Mouse (Mus musculus) lung, embryonic 15.5 days (tissue): Measurements from ENCODE around the gene Sufu. TPM values are rescaled to one million over a fixed set of nuclear protein-coding genes. Genes with fewer than 3 reads are reported as not detected.

Experiments used
- ATAC-seq: fragments of 200-750 bp; cut with Nextera tagmentation; 2 replicates; pipeline ENCODE4 v1.8.0; 2017; ENCODE audit warnings: moderate number of reproducible peaks, borderline replicate concordance; ENCODE audit not compliant: low FRiP score, low TSS enrichment; ENCODE audit errors: extremely low read depth
- H3K27ac ChIP-seq: fragments of 300-500 bp; sonication (generic); 2 replicates; pipeline ENCODE4 v1.5.1; 2015; ENCODE audit warnings: moderate library complexity, mild to moderate bottlenecking, inconsistent platforms
- H3K27me3 ChIP-seq: fragments of 300-500 bp; sonication (generic); 2 replicates; pipeline ENCODE4 v1.6.1; 2015; ENCODE audit warnings: inconsistent platforms
- H3K36me3 ChIP-seq: fragments of 300-500 bp; sonication (generic); 2 replicates; pipeline ENCODE4 v1.6.1; 2015; ENCODE audit warnings: inconsistent platforms
- H3K4me1 ChIP-seq: fragments of 300-500 bp; sonication (generic); 2 replicates; pipeline ENCODE4 v1.6.1; 2015; ENCODE audit warnings: inconsistent platforms
- H3K4me2 ChIP-seq: fragments of 300-500 bp; sonication (generic); 2 replicates; pipeline ENCODE4 v1.6.1; 2015; ENCODE audit warnings: inconsistent platforms, mild to moderate bottlenecking, moderate library complexity
- H3K4me3 ChIP-seq: fragments of 300-500 bp; sonication (generic); 2 replicates; pipeline ENCODE4 v1.5.1; 2015; ENCODE audit warnings: mild to moderate bottlenecking, inconsistent platforms
- H3K9ac ChIP-seq: fragments of 300-500 bp; sonication (generic); 2 replicates; pipeline ENCODE4 v1.6.1; 2015; ENCODE audit warnings: inconsistent platforms
- H3K9me3 ChIP-seq: fragments of 300-500 bp; sonication (generic); 2 replicates; pipeline ENCODE4 v1.6.1; 2016; ENCODE audit warnings: inconsistent platforms
- WGBS: fragments of 180-500 bp; shearing (Covaris S2); methylation state at CpG from one replicate; pipeline ENCODE4 v1.1.7; 2015; 5-methylcytosine and 5-hydroxymethylcytosine counted together
- polyA plus RNA-seq: library from polyadenylated mRNA; unstranded; fragments of >200 nt; fragmentation: Nextera tagmentation; extraction: Ambion mirVana; gene quantifications from 2 replicates; pipeline ENCODE4 v1.2.1, GENCODE M21; 2015

The Sufu gene
- polyA plus RNA-seq, 1 experiment from 2014 or later = 34.5 TPM

DNA sequence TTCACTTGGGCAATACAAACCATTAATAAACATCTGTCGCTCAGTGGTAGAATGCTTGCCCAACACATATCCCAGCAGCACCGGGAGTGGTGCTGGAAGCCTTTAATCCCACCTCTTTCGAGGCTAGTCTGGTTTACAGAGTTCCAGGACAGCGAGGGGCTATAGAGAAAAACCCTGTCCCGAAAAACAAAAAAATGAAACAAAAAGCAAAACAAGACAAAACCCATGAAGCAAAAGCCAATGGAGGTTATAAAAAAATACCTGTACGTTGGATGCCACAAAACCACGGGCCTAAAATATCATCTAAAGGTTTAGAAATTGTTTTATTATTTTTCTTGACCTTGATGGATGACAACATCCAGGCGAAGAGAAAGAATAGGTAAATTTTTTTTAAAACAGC, 587 bp upstream of the Sufu start:
- Histone ChIP-seq H3K9ac (peak overlapping the region; percentile 70), H3K36me3 (peaks cover 3% of the 10 kb centered on the region; the same call in 1 of the 2 replicates), H3K9me3 (no peaks in the 10 kb centered on the region), H3K27ac (peak overlapping the region; percentile 51; the same call in 1 of the 2 replicates), H3K27me3 (no peaks in the 10 kb centered on the region), H3K4me2 (peak overlapping the region; percentile 90), H3K4me1 (peaks cover 53% of the 10 kb centered on the region), H3K4me3 (peak overlapping the region; percentile 76)
- ATAC-seq = no peak
- WGBS = 11% methylated on average over 8 of the region's 8 CpGs

DNA sequence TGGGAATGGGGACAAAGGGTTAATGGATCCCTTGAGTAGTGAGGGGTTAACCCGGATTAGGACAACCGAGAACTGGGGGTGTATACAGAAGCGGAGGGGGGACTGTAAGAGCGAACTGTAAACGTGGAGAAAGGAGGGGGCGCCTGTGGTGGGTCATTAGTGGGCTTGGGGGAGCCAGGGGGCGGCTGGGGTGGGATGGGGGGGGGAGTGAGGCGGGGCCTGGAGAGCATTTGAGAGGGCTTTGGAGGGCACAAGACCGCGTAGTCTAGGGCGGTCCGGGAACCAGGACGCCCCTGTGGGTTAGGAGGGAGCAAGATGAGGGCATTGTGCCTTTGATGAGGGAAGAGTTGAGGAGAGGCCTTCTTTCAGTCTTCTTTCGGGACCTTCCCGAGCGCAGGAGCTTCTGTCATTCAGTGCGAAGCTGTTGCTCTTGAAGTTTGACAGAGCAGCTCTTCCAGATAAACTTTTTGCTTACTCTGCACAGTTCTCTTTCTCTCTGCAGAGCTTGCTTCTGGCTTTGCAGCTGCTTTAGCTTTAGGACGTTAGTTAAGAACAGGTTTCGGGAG, 823 bp downstream of the Sufu start:
- H3K27ac ChIP-seq = peak overlapping the region; percentile 86
- H3K36me3 ChIP-seq = peaks cover 7% of the 10 kb centered on the region; the same call in 1 of the 2 replicates
- H3K9me3 ChIP-seq = no peaks in the 10 kb centered on the region
- peak overlapping the region; percentile 76 for H3K9ac ChIP-seq
- WGBS = 2% methylated on average over 18 of the region's 19 CpGs
- no peaks in the 10 kb centered on the region for H3K27me3 ChIP-seq
- ATAC-seq = no peak
- H3K4me2 ChIP-seq = peak overlapping the region; percentile 80
- H3K4me3 ChIP-seq = peak overlapping the region; percentile 80
- H3K4me1 ChIP-seq = peaks cover 51% of the 10 kb centered on the region

DNA sequence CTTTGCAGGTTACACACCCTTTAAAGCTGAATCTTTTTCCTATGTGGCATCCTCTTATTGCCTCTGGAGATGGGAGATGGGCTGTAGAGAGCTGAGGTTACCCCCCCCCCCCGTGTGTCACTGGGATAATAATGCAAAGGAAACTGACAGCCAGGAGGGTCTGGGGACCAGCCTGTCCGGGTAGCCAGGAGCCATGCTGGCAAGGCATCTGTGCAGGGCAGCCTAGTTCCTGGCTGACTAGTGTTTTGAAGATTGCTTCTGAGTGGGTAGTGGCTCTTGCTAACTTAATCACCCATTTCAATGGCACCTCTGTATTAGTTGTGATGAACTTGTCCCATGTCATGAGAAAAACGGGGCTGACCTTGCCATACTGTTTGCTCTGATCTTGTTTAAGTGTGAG, 1.7 kb downstream of the Sufu start:
- no peaks in the 10 kb centered on the region for H3K27me3 ChIP-seq
- H3K4me1 ChIP-seq = peaks cover 49% of the 10 kb centered on the region
- ATAC-seq = no peak
- H3K27ac ChIP-seq = no peak overlapping the region
- peak overlapping the region; percentile 76; the same call in 1 of the 2 replicates for H3K9ac ChIP-seq
- peak overlapping the region; percentile 80 for H3K4me2 ChIP-seq
- peaks cover 15% of the 10 kb centered on the region for H3K36me3 ChIP-seq
- H3K4me3 ChIP-seq = peak overlapping the region; percentile 80
- WGBS = 33% methylated on average over 3 of the region's 3 CpGs
- H3K9me3 ChIP-seq = no peaks in the 10 kb centered on the region

DNA sequence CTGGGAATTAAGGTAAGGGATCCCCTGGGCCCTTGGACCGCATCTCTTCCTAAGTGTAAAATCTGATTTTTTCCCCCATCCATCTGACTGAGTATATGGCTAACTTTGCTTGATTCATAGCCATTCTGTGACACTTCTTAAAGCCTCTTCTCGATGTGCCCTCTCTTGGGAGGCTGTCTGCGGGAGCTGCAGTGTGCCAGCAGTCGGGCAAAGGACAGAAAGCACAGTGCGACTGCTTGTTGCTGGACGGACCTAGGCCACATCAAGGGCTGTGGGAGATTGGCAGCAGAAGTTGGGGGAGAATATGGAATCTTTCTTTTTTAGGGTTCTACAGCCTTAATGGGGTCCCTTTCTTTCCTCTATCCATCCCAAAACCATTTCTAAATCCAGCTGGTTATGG, 2.7 kb downstream of the Sufu start:
- Histone ChIP-seq H3K9me3 (no peaks in the 10 kb centered on the region), H3K4me2 (peak overlapping the region; percentile 14; the same call in 1 of the 2 replicates), H3K4me3 (no peak overlapping the region), H3K27ac (no peak overlapping the region), H3K36me3 (peaks cover 24% of the 10 kb centered on the region), H3K9ac (no peak overlapping the region), H3K27me3 (no peaks in the 10 kb centered on the region), H3K4me1 (peaks cover 39% of the 10 kb centered on the region)
- ATAC-seq = no peak
- 74% methylated on average over 6 of the region's 6 CpGs for WGBS

DNA sequence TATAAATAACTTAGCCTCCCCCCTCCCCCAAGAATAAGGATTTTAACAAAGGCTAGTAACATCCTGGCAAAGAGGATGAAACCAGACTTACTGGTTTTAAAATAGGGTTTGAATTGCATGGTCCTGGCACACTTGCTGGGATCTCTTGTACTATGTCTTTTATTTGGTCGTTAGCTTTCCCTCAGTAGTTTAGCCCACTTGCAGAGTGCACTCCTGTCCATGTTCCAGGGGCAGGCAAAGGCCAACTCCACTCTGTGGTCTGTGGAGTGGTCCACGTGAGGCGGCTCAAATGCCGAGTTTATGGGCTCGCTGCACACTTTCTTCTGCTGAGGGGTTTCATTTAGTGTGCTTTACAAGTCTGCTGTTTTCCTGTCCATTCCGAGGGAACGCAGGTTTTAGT, 3.2 kb downstream of the Sufu start:
- no peaks in the 10 kb centered on the region for H3K9me3 ChIP-seq
- peaks cover 35% of the 10 kb centered on the region for H3K4me1 ChIP-seq
- H3K9ac ChIP-seq = no peak overlapping the region
- peaks cover 28% of the 10 kb centered on the region for H3K36me3 ChIP-seq
- 61% methylated on average over 7 of the region's 7 CpGs for WGBS
- no peak overlapping the region for H3K4me2 ChIP-seq
- H3K27ac ChIP-seq = no peak overlapping the region
- H3K27me3 ChIP-seq = no peaks in the 10 kb centered on the region
- H3K4me3 ChIP-seq = no peak overlapping the region
- ATAC-seq = no peak

DNA sequence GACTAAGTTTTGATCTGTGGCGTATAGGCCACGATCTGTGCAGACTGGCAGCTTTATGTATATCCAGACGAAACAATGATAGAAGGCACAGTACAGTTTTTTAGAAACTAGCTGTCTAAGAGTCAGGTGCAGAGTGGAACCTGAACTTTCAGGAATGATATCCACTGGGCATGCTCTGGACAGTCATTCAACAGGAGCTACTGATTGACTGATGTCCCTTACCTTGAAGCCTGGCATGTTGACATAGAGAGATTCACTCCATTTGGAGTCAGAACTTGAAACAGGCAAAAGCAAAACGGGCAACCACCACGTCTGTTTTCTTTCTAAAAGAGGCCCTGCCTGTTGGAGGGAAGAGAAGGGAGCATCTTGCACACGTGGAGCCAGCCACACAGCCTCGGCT, 3.9 kb downstream of the Sufu start:
- 83% methylated on average over 7 of the region's 7 CpGs for WGBS
- no peaks in the 10 kb centered on the region for H3K9me3 ChIP-seq
- no peak overlapping the region for H3K27ac ChIP-seq
- H3K4me3 ChIP-seq = no peak overlapping the region
- peaks cover 35% of the 10 kb centered on the region for H3K4me1 ChIP-seq
- peaks cover 35% of the 10 kb centered on the region for H3K36me3 ChIP-seq
- H3K4me2 ChIP-seq = no peak overlapping the region
- H3K27me3 ChIP-seq = no peaks in the 10 kb centered on the region
- H3K9ac ChIP-seq = no peak overlapping the region
- ATAC-seq = no peak

DNA sequence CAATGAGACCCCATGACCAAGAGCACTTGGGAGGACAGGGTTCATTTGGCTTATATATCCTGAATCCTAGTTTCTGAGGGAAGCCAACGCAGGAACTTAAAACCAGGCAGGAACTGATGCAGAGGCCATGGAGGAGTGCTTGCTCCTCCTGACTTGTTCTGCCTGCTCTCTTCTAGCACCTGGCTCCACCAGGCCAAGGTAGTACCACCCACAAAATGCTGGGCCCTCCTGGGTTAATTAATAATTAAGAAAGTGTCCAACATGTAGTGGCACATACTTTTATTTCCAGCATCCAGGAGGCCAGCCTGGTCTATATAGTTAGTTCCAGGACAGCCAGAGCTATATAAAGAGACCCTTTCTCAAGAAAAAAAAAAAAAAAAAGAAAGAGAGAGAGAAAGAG, 7.3 kb downstream of the Sufu start:
- H3K9ac ChIP-seq = no peak overlapping the region
- no peak overlapping the region for H3K4me3 ChIP-seq
- no peaks in the 10 kb centered on the region for H3K9me3 ChIP-seq
- H3K4me2 ChIP-seq = no peak overlapping the region
- no peak overlapping the region for H3K27ac ChIP-seq
- WGBS = 91% methylated on average over 1 of the region's 1 CpGs
- peaks cover 50% of the 10 kb centered on the region for H3K36me3 ChIP-seq
- no peaks in the 10 kb centered on the region for H3K27me3 ChIP-seq
- peaks cover 14% of the 10 kb centered on the region for H3K4me1 ChIP-seq
- ATAC-seq = no peak

DNA sequence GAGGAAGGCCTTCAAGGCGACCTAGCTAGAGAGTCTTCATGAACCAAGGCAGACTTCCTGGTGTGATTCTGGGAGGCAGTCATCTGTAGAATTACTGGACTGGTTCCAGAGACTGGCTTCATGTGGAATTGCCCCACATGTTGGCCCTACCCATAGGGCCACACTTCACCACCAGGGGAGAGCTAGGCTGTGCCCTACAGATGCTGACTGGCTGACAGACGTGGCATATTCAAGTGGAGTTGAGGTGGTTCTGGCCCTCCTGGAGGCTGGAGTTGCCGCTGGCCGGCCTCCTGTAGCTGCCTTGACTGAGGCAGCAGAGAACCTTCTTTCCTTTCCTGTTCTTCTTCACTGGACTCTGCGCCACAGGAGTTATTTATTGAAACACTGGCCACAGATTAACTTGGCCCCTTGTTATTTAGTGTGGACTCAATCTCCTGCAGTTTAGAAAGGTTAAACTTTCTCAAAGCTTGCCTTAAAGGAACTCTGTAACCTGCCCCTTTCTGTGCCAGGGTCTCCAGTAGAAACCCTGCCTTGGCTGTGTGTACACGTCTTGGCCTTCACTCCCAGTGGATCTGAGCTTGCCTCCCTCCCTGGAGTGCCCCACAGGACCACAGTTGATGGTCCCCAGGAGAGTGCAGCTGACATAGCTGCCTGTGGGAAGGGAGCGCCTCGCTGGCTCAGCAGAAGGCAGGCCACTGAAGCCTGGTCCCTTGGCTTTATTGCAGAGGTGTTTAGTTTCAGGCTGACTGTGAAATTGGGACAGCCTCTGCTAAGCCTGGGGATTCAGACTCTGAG, 10.1 kb downstream of the Sufu start:
- ATAC-seq = no peak
- H3K36me3 ChIP-seq = peaks cover 47% of the 10 kb centered on the region
- no peaks in the 10 kb centered on the region for H3K9me3 ChIP-seq
- WGBS = 75% methylated on average over 8 of the region's 8 CpGs
- H3K9ac ChIP-seq = no peak overlapping the region
- H3K4me1 ChIP-seq = 0 out of 2 replicates have a peak, but pooled peaks cover 10% of the 10 kb centered on the region
- H3K4me2 ChIP-seq = no peak overlapping the region
- H3K27me3 ChIP-seq = no peaks in the 10 kb centered on the region
- H3K4me3 ChIP-seq = no peak overlapping the region
- H3K27ac ChIP-seq = no peak overlapping the region

DNA sequence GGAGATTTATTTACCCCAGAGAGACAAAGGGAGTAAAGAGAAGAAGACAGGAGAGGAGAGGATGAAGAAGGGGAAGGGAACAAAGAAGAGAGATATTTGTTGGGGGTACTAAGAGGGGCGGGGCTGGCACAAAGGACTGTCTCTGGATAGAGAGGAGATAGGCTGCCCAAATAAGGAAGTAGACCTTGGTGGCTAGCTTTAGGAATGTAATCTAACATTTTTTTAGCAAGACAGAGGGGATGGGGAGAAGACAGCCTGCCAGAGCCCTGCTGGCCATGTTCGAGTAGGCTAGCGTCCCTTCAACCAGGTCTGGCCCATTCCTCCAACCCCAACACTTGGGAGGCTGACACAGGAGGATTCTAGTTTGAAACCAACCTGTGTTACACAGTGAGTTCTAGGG, 12.8 kb downstream of the Sufu start:
- no peak for ATAC-seq
- H3K4me2 ChIP-seq = no peak overlapping the region
- no peak overlapping the region for H3K27ac ChIP-seq

DNA sequence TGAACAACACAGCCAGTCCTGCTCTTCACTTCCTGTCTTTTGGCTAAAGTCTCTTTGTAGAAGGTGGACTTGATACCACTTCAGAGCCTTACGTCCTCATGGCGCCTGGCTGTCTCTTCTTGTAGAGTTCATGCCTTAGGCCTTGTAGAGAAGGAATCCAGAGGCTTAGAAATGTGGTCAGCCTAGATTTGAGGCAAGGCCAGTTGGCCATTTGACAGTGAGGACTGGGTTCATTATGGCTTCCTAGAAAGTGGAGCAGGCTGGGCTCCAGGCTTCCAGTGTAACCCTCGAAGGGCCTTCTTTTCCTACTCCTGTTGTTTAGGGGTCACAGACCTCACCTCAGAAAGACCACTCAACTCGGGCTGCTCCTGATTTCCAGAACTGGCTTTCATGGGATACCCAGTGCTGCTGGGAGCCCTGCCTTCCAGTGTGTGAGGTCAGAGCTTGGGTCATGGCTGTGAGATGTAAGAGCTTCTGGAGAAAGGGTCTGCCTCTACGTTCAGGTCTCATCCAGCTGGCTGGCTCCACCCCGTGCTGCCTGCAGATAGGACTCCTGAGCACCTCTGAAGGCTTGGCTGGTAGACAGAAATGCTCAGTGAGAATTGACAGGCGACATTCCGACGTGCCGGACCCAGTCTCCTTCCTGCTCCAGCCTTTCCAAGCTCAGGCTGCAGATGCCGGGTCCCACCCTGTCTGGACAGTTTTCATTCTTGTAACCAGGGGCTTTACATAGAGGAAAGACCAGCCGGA, 15.5 kb downstream of the Sufu start:
- Histone ChIP-seq H3K9ac (no peak overlapping the region), H3K27ac (no peak overlapping the region), H3K4me2 (no peak overlapping the region), H3K4me1 (0 out of 2 replicates have a peak, but pooled peaks cover 10% of the 10 kb centered on the region), H3K4me3 (no peak overlapping the region), H3K9me3 (no peaks in the 10 kb centered on the region), H3K27me3 (no peaks in the 10 kb centered on the region), H3K36me3 (peaks cover 8% of the 10 kb centered on the region)
- no peak for ATAC-seq
- WGBS = 79% methylated on average over 12 of the region's 12 CpGs

More for the DNA sequence above, 12.8 kb downstream of the Sufu start:
- Histone ChIP-seq H3K27me3 (no peaks in the 10 kb centered on the region), H3K9ac (no peak overlapping the region), H3K36me3 (peaks cover 29% of the 10 kb centered on the region), H3K4me1 (0 out of 2 replicates have a peak, but pooled peaks cover 10% of the 10 kb centered on the region), H3K4me3 (no peak overlapping the region), H3K9me3 (no peaks in the 10 kb centered on the region)
- WGBS = 67% methylated on average over 3 of the region's 3 CpGs

DNA sequence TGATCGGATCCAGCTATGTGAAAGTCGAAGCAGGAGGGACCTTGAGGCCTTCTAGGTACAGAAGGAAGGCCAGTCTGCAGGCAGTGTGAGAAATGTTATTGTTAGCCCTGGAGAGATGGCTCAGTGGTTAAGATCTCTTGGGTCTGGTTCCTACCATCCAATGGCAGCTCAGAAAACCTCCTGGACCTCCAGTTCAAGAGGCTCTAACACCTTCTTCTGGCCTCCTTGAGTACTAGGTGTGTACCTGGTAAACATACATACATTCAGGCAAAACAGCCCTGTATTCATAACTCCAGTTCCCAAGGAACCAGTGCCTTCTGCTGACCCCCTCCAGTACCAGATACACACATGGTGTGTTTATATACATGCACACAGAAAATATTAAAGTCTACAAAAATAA, 17.3 kb downstream of the Sufu start:
- H3K4me3 ChIP-seq = no peak overlapping the region
- no peaks in the 10 kb centered on the region for H3K27me3 ChIP-seq
- ATAC-seq = no peak
- no peak overlapping the region for H3K9ac ChIP-seq
- H3K9me3 ChIP-seq = no peaks in the 10 kb centered on the region
- H3K36me3 ChIP-seq = peaks cover 4% of the 10 kb centered on the region; the same call in 1 of the 2 replicates
- no peak overlapping the region for H3K27ac ChIP-seq
- H3K4me2 ChIP-seq = no peak overlapping the region
- 81% methylated on average over 2 of the region's 2 CpGs for WGBS
- 0 out of 2 replicates have a peak, but pooled peaks cover 13% of the 10 kb centered on the region for H3K4me1 ChIP-seq
